Mouse (Mus musculus) neural tube, embryonic 13.5 days (tissue): ENCODE data around the gene Zfp82. TPM values are rescaled to one million over a fixed set of nuclear protein-coding genes. Genes with fewer than 3 reads are reported as not detected.
A peak's percentile ranks its signal among the peaks of the same experiment; 100 is the strongest.

ENCODE experiments used
- ATAC-seq: fragments of 200-750 bp; cut with Nextera tagmentation; 2 replicates; pipeline ENCODE4 v1.8.0; 2017; ENCODE audit warnings: low read depth, mild to moderate bottlenecking, moderate TSS enrichment, moderate library complexity
- H3K27ac ChIP-seq: fragments of 300-500 bp; sonication (generic); replicated peaks from 2 replicates; pipeline ENCODE4 v1.5.1; 2015; ENCODE audit warnings: moderate library complexity, mild to moderate bottlenecking, inconsistent platforms
- H3K27me3 ChIP-seq: fragments of 300-500 bp; sonication (generic); 2 replicates; pipeline ENCODE4 v1.6.1; 2015; ENCODE audit warnings: mild to moderate bottlenecking, inconsistent platforms
- H3K36me3 ChIP-seq: fragments of 300-500 bp; sonication (generic); 2 replicates; pipeline ENCODE4 v1.6.1; 2015; ENCODE audit warnings: mild to moderate bottlenecking, inconsistent platforms
- H3K4me1 ChIP-seq: fragments of 300-500 bp; sonication (generic); replicated peaks from 2 replicates; pipeline ENCODE4 v1.6.1; 2015; ENCODE audit warnings: inconsistent platforms
- H3K4me2 ChIP-seq: fragments of 300-500 bp; sonication (generic); 2 replicates; pipeline ENCODE4 v1.6.1; 2015; ENCODE audit warnings: inconsistent platforms, mild to moderate bottlenecking, moderate library complexity
- H3K4me3 ChIP-seq: fragments of 300-500 bp; sonication (generic); 2 replicates; pipeline ENCODE4 v1.5.1; 2015; ENCODE audit warnings: mild to moderate bottlenecking, inconsistent platforms
- H3K9ac ChIP-seq: fragments of 300-500 bp; sonication (generic); 2 replicates; pipeline ENCODE4 v1.6.1; 2015; ENCODE audit warnings: moderate library complexity, mild to moderate bottlenecking, inconsistent platforms
- H3K9me3 ChIP-seq: fragments of 300-500 bp; sonication (generic); 2 replicates; pipeline ENCODE4 v1.6.1; 2016; ENCODE audit warnings: inconsistent platforms
- WGBS: fragments of 180-500 bp; shearing (Covaris S2); methylation state at CpG from one replicate; pipeline ENCODE4 v1.1.7; 2015; 5-methylcytosine and 5-hydroxymethylcytosine counted together
- polyA plus RNA-seq: library from polyadenylated mRNA; unstranded; fragments of >200 nt; fragmentation: Nextera tagmentation; extraction: Ambion mirVana; gene quantifications from 2 replicates; pipeline ENCODE4 v1.2.1, GENCODE M21; 2015

Zfp82 gene
- polyA plus RNA-seq, 1 experiment from 2014 or later: 12.0 TPM

DNA sequence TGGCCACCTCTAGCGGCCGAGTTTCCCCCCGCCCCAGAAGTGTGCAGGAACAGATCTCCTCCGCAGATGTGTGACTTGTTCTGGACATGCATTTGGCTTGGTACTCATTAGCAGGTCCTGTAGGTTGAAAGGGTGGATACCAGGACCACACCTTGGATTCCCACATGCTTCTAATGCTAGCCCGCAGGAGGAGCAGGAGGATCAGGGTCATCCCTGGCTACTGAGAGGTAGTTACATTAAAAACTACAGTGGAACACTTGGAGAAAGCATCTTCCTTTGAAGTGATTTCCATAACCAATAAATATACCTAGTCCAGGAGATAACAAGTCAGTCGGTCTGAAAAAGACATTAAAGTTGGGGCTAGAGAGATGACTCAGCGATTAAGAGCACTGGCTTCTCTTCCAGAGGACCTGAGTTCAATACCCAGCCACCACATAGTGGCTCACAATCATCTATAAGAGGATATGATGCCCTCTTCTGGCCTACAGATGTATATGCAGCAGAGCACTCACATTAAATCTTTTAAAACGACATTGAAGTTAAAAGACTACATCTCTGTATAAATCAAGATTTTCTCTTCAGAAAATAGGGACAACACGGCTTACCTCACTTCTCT is 18.4 kb upstream of the Zfp82 start:
- peak overlapping the region; percentile 67 for H3K4me2 ChIP-seq
- H3K27ac ChIP-seq: peak overlapping the region; percentile 85
- peak overlapping the region; percentile 78 for H3K9ac ChIP-seq
- H3K4me1 ChIP-seq: peaks cover 38% of the 10 kb centered on the region
- WGBS: 8% methylated on average over 9 of the region's 9 CpGs
- ATAC-seq: peak; percentile 6; the same call in 1 of the 2 replicates
- peaks cover 13% of the 10 kb centered on the region for H3K36me3 ChIP-seq
- no peaks in the 10 kb centered on the region for H3K27me3 ChIP-seq
- H3K4me3 ChIP-seq: peak overlapping the region; percentile 54
- no peaks in the 10 kb centered on the region for H3K9me3 ChIP-seq

DNA sequence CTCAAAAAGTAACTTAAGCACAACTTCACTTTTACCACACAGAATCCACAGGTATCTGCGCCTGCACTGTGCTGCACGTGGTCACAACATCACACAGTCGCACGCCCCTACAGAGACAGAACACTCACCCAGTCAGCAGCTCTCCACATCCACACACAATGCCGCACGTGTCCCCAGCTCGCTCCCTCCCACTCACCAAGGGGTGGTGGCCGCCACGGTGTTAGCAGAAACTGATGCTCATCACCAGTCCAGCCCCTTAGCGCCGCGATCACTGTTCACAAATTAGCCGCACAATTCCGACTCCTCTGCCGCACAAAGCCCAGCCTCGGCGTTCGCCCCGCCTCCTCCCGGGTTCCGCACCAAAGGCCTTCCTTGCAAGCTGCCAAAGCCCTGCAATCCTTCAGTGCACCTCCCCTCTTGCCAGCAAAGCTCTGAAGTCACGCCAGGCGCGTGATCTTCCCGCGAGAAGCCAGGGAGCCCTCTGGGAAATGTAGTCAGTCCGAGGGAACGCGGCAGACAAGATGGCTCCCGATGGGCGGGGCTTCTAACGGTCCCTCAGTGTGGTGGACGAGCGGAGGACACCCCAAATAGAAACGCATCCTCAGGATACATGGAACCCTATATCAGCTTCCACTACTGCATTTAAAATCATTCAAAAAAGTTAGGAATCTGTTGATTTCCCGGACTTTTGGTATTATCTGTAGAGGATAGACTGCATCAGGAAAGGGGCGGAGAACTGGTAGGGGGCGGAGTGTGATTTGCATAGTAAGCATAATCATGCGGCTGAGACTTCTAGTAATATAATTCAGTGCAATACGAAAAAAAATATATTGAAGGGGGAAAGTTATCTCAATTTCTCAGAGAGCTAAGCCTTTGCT is 17.6 kb upstream of the Zfp82 start, which contains the start of the genes Gm26920 and Zfp566:
Gm26920 (minus strand) TSS at position 319 of the 878 bp plus-strand sequence.
Zfp566 (minus strand) TSS at position 436 of the 878 bp plus-strand sequence.
- Histone ChIP-seq H3K9me3 (no peaks in the 10 kb centered on the region), H3K4me3 (peak within 1 kb of the TSS; percentile 54), H3K9ac (peak within 1 kb of the TSS; percentile 78), H3K36me3 (peaks cover 20% of the 10 kb centered on the region), H3K4me2 (peak within 1 kb of the TSS; percentile 67), H3K27me3 (no peaks in the 10 kb centered on the region), H3K4me1 (peaks cover 34% of the 10 kb centered on the region), H3K27ac (peak within 1 kb of the TSS; percentile 85)
- peak; percentile 92 for ATAC-seq
- under 1% methylated on average over 40 of the region's 40 CpGs for WGBS

DNA sequence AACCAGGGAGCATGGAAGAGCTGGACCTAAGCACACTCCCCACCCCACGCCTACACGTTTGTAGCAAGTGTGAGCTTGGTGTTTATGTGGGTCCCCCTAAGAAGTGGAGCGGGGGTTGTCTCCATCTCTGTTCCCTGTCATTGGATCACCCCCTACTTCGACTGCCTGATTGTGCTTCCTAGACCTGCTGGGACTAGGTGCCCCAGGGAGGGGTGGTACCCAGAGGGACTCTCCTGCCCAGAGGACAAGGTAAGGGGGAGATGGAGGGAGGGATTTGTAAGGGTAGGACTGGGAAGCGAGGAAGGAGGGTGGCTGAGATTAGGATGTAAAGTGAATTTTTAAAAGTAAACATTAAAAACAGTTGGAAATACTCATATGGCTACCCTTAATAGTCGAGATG is 16.7 kb upstream of the Zfp82 start:
- Histone ChIP-seq H3K4me1 (peaks cover 33% of the 10 kb centered on the region), H3K27ac (no peak overlapping the region; the same call in 1 of the 2 replicates), H3K4me3 (peak overlapping the region; percentile 54), H3K4me2 (peak overlapping the region; percentile 67), H3K9ac (peak overlapping the region; percentile 78), H3K36me3 (peaks cover 29% of the 10 kb centered on the region), H3K9me3 (no peaks in the 10 kb centered on the region), H3K27me3 (no peaks in the 10 kb centered on the region)
- 20% methylated on average over 6 of the region's 6 CpGs for WGBS
- no peak for ATAC-seq

DNA sequence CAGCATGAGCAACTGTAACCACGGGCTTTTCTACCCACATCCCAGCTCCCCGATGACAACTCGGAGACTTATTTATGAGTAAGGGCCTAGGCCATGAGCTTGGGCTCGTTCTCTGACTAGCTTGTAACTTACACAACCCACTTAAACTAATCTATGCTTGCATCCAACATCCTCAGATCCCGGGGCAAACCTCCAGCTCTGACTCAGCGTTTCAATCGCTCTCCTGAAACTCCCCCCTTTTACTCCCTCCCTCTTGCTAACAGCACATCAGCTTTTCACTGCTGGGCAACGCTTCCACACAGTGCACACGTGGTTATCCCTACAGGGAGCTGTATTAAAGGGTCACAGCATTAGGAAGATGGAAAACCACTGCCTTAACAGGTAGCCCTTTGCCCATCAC is 13.8 kb upstream of the Zfp82 start:
- Histone ChIP-seq H3K4me1 (peaks cover 27% of the 10 kb centered on the region), H3K27ac (no peak overlapping the region), H3K9ac (no peak overlapping the region), H3K36me3 (peaks cover 51% of the 10 kb centered on the region), H3K4me2 (no peak overlapping the region), H3K4me3 (no peak overlapping the region), H3K27me3 (no peaks in the 10 kb centered on the region), H3K9me3 (no peaks in the 10 kb centered on the region)
- ATAC-seq: no peak
- 92% methylated on average over 9 of the region's 9 CpGs for WGBS

DNA sequence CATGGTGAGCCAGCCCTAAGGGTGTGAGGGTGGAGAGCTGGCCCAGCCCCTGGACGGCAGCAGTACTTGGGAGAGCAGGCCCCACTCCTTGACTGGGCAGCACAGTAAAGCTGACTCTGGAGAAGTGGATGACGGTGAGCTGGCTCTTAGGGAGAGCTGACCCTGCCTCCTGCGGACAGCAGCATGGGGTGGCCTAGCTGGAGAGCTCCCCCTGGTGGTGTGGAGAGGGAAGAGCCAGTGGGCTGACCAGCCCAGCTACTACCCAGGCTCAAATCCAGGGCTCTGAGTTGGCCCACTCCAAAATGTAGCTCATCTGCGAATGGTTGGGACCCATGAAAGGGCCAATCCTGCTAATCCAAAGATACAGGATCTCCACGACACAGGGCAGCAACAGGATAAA is 8.1 kb downstream of the Zfp82 start:
- no peaks in the 10 kb centered on the region for H3K9me3 ChIP-seq
- no peak overlapping the region for H3K9ac ChIP-seq
- no peaks in the 10 kb centered on the region for H3K27me3 ChIP-seq
- no peaks in the 10 kb centered on the region for H3K4me1 ChIP-seq
- no peak for ATAC-seq
- H3K4me2 ChIP-seq: no peak overlapping the region
- H3K27ac ChIP-seq: no peak overlapping the region
- H3K36me3 ChIP-seq: peaks cover 89% of the 10 kb centered on the region
- WGBS: 78% methylated on average over 5 of the region's 5 CpGs
- no peak overlapping the region for H3K4me3 ChIP-seq

DNA sequence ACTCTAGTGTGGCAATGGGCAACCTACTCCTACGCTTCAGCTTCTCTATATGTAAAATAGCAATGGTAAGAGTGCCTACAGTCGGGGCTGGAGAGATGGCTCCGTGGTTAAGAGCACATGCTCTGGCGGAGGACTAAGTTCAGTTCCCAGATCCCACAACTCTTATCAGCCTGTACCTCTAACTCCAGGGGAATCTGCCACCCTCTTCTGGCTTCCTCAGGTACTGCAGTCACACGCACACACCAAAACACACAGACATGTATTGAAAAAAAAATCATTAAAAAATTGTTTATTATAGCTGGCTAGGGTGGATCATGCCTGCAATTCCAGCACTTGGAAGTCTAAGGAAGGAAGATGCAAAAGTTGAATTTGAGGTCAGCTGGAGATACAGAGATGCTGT is 10.2 kb downstream of the Zfp82 start:
- H3K27ac ChIP-seq: no peak overlapping the region
- 94% methylated on average over 5 of the region's 5 CpGs for WGBS
- H3K4me1 ChIP-seq: no peaks in the 10 kb centered on the region
- H3K9me3 ChIP-seq: no peaks in the 10 kb centered on the region
- H3K9ac ChIP-seq: no peak overlapping the region
- peaks cover 87% of the 10 kb centered on the region for H3K36me3 ChIP-seq
- no peak overlapping the region for H3K4me3 ChIP-seq
- no peaks in the 10 kb centered on the region for H3K27me3 ChIP-seq
- H3K4me2 ChIP-seq: no peak overlapping the region
- no peak for ATAC-seq

DNA sequence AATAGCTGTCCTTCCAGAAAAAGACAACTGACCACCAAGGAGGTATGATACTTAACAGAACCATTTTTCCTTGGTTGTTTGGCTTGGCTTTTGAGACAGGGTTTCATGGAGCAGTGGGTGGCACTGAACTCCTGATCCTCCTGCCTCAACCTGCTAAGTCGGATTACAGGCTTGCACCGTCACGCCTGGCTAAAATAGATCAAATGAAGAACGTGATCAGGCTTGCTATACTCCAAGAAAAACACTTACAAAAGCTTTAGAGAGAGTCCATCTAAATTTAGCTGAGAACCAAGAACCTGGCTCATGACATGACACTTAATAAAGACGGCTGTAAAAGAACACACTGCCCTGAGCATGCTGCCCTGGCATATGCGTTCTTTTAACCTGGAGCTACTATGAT is 12.4 kb downstream of the Zfp82 start:
- 90% methylated on average over 6 of the region's 6 CpGs for WGBS
- ATAC-seq: no peak

DNA sequence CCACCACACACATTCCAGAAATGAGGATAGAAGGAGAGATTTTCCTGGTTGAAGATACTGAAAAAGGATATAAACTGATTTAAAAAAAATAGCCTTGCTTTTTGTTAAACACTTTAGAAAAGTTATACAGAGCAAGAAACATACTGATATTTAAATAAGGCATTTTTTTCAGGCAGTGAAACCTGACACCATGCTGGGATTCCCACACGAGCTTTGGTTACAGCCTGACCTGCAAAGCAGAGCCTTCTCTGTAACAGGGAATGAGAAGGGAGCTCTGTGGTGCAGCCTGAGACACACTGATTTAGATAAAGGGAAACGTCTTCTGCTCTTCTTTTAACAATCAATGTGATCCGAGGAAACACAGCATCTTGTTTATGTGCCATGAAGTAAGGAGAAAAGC is 19.1 kb downstream of the Zfp82 start:
- Histone ChIP-seq H3K9ac (no peak overlapping the region), H3K4me2 (no peak overlapping the region), H3K36me3 (peaks cover 40% of the 10 kb centered on the region), H3K4me1 (peaks cover 15% of the 10 kb centered on the region), H3K27ac (no peak overlapping the region), H3K4me3 (no peak overlapping the region), H3K9me3 (no peaks in the 10 kb centered on the region), H3K27me3 (no peaks in the 10 kb centered on the region)
- WGBS: 10% methylated on average over 3 of the region's 3 CpGs
- ATAC-seq: no peak

More for the DNA sequence above, 12.4 kb downstream of the Zfp82 start:
- no peak overlapping the region for H3K4me3 ChIP-seq
- H3K9me3 ChIP-seq: no peaks in the 10 kb centered on the region
- H3K4me2 ChIP-seq: no peak overlapping the region
- no peaks in the 10 kb centered on the region for H3K27me3 ChIP-seq
- peaks cover 92% of the 10 kb centered on the region for H3K36me3 ChIP-seq
- no peak overlapping the region for H3K27ac ChIP-seq
- no peak overlapping the region for H3K9ac ChIP-seq
- no peaks in the 10 kb centered on the region for H3K4me1 ChIP-seq

DNA sequence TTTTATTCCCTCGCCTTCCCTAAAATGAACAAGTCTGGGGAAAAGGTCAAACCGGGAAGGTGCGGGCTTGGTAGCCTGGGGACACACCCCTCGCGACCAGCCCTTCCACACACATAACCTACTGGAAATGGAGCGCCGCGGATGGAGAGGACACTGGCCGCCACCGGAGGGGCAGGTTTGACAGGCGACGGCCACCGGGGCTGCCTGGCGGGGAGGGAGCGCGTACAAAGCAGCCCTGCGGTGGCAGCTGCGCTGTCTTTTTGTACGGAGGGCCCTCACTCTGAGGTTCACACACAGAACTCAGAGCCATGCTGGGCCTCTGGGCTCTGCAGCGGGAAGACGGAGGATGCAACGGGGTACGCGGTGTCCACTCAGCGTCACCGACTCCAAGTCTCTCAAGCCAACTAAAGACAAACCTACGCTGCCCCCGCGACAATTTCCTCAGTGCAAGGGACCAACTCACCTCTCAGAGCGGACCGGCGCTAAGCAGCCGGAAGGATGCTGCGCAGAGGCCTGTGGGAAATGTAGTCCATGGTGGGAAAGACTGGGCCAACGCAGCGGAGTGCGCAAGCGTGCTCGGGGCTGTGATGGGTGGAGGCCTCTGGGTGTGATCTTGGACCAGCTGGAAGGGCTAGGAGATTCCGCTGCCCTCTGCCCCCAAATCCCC is 21.7 kb downstream of the Zfp82 start, which contains the start of gene Zfp14:
Zfp14 (minus strand) TSS at position 499 of the 667 bp plus-strand sequence.
- Histone ChIP-seq H3K36me3 (peaks cover 19% of the 10 kb centered on the region), H3K9me3 (no peaks in the 10 kb centered on the region), H3K4me1 (peaks cover 15% of the 10 kb centered on the region), H3K9ac (peak within 1 kb of the TSS; percentile 96), H3K4me2 (peak within 1 kb of the TSS; percentile 77), H3K27me3 (no peaks in the 10 kb centered on the region), H3K27ac (peak within 1 kb of the TSS; percentile 92), H3K4me3 (peak within 1 kb of the TSS; percentile 82)
- under 1% methylated on average over 40 of the region's 40 CpGs for WGBS
- peak; percentile 99 for ATAC-seq

DNA sequence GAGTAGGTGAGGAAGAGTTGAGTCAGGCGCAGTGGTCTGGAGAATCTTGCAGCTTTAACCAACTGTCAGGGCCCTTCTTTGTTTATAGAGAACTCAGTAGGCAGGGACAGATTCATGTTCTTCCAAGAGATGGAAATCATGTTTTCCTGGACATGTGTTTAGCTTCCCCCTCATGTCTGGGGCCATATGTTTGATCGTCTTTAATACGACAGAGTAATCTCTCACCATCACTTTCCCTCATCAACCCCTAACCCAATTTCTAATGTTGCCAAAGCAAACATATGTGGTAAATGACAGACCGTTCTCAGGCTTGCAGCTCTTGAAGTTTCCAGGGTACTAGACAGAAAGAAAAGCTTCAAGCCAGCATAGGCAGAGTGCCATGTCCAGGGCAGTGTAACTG is 24.6 kb downstream of the Zfp82 start:
- no peak overlapping the region for H3K27ac ChIP-seq
- ATAC-seq: no peak

DNA sequence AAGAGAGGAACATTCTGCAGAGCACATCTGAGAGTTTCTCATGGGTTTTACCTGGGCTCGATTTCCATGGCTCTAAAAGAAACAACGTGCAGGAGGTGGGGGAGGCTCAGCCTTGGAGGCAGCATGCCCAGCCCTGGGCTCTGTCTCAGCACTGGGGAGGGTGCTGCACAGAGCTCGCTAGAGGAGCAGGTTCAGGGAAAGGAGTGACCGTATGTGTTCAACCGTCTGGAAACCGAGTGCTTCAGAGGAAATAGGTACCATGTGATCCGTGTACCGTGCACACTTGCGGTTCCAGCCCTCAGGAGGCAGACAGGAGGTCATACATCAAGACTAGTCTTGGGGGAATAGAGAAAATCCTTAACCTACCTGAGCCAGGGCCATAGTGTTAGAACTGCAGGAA is 28.3 kb downstream of the Zfp82 start:
- no peaks in the 10 kb centered on the region for H3K27me3 ChIP-seq
- H3K4me3 ChIP-seq: no peak overlapping the region
- H3K27ac ChIP-seq: no peak overlapping the region
- ATAC-seq: no peak
- WGBS: 60% methylated on average over 9 of the region's 9 CpGs
- H3K36me3 ChIP-seq: peaks cover 36% of the 10 kb centered on the region
- no peak overlapping the region for H3K4me2 ChIP-seq
- H3K4me1 ChIP-seq: no peaks in the 10 kb centered on the region
- no peaks in the 10 kb centered on the region for H3K9me3 ChIP-seq
- no peak overlapping the region for H3K9ac ChIP-seq

More for the DNA sequence above, 24.6 kb downstream of the Zfp82 start:
- Histone ChIP-seq H3K9me3 (no peaks in the 10 kb centered on the region), H3K4me1 (peaks cover 15% of the 10 kb centered on the region), H3K4me2 (no peak overlapping the region), H3K36me3 (peaks cover 14% of the 10 kb centered on the region; the same call in 1 of the 2 replicates), H3K27me3 (no peaks in the 10 kb centered on the region), H3K4me3 (no peak overlapping the region), H3K9ac (no peak overlapping the region)
- WGBS: 95% methylated on average over 4 of the region's 4 CpGs

DNA sequence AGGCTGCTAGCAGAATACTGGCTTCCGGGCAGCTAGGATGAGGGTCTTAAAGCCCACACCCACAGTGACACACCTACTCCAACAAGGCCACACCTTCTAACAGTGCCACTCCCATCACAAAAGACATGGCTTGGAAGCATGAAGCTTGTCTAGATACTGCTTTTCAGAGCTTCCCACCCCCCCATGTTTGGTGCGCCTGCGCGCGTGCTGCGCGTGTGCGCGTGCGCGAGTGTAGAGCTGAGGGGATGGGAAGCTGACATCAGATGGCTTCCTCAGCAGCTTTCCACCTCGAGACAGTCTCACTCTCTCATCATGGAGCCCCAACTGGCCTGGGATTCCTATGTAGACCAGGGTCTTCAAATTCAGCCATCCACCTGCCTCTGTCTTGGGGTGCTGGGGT is 38.4 kb downstream of the Zfp82 start:
- H3K27me3 ChIP-seq: no peaks in the 10 kb centered on the region
- 94% methylated on average over 12 of the region's 12 CpGs for WGBS
- no peak overlapping the region for H3K4me2 ChIP-seq
- ATAC-seq: no peak
- H3K4me1 ChIP-seq: no peaks in the 10 kb centered on the region
- H3K9ac ChIP-seq: no peak overlapping the region
- no peak overlapping the region for H3K27ac ChIP-seq
- H3K36me3 ChIP-seq: peaks cover 30% of the 10 kb centered on the region
- H3K9me3 ChIP-seq: no peaks in the 10 kb centered on the region
- H3K4me3 ChIP-seq: no peak overlapping the region
